Mouse (Mus musculus) CD4-positive, CD25-positive, alpha-beta regulatory T cell, adult 2 months (primary cell): ENCODE data around the gene Defb22.

ENCODE experiments used
- DNase-seq: peaks from one replicate; pipeline ENCODE4 v3.0.0-alpha.2; 2012; ENCODE audit warnings: low read depth, low spot score

The Defb22 gene

DNA sequence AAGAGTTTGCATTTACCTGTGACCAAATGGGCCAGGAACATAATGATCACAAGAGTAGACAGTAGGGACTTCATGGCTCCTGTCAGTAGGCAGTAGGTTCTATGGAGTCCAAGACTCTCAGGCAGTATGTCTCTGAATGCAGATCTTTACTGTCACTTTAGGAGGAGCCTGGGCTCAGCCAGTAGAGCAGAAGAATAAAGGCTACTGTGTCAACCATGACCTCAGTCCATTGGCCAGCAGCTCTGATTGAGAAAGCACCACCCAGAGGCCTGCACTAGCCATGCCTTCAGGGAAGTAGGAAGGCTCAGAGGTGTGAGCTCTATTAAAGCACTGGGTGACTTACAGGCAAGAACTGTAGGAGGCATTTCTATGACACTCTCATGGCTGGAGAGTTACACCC lies at the start of gene Defb22:
Defb22 (minus strand) TSS at position 101 of the 400 bp plus-strand sequence.
- DNase-seq, result no peak

DNA sequence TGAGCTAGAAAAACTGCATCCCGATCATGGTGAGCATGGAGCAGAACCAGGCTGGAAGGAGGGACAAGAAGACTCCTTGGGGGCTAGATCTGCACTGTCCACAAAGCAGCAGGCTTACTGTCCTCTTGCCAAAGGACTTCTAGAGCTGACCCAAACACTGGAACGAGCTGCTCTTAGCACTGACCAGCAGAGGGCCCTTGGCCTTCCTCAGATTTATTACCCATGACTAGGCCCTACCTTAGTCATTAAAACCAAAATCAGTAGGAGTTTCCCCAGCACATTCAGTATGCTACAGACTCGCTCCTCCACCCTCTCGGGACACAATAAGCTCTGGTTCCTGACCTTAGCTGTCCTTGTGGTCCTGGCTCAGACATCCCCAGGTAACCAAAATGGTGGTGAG lies 28.0 kb upstream of the Defb22 start, which contains the start of gene Defb28:
Defb28 (plus strand) TSS at position 275 of the 400 bp plus-strand sequence.
- DNase-seq, result no peak

DNA sequence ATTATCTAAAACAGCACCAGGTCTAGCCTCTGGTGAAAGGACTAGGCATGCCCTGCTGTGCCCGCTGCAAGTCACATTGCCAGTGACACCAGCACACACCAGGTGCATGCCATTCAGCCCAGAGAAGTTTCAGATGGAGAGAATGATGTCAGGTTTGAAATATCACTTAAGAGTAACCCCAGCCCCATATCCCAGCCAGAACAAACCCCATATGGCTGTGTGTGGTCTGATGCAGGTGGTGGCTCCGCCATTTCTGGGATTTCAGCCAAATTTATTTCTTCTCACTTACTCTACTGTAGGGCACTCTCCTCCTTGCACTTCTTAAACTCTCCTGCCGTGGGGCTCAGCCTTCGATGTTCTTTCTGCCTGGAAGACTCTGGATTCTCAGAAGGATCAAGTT lies 26.1 kb upstream of the Defb22 start:
- no peak for DNase-seq

DNA sequence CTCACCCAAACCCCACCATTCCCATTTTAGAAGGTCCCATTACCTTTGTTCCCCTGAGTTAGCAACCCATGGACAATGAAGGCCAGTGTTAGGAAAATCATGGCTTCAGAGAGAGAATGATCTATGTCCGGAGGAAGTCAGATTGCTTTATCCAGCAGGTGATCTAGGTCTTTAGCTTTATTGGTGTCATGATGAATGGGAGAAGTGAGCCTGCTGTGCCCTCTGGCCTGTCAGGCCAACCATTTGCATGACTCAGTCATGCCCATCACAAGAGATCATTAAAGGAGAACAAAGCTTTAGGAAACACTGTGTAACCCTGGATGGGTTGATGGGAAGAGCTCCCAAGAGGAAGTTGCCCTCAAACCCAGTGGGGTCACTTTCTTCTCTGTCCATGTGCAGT lies 21.7 kb upstream of the Defb22 start, which contains the start of gene Defb26:
Defb26 (minus strand) TSS at position 101 of the 400 bp plus-strand sequence.
- DNase-seq, result no peak

DNA sequence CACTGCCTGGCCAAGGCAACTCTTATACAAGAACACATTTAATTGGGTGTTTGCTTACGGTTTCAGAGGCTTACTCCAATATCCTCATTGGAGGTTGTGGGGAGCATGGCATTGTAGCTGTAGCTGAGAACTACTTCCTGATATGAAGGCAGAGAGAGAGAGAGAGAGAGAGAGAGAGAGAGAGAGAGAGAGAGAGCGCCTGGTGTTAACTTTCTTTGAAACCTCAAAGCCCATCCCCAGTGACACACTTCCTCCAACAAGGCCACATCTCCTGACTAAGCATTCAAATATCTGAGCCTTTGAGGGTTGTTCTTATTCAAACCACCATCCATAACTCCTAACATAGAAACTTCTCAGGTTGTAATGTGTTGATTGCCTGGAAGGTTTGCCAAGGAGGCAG lies 14.0 kb upstream of the Defb22 start:
- no peak for DNase-seq

DNA sequence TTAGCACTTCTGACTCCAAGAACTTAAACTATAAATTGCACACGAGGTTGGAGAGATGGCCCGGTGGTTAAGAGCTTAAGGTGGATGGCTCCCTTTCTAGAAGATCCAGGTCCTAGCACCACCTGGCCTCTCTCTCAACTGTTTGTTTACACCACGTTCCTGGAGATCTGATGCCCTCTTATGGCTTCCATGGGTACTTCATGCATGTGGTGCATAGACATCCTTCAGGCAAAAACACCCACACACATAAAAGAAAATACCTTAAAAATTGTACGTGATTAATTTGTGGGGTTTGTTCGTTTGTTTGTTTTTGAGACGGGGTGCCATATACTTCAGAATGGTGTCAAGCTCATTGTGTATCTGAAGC lies 10.9 kb upstream of the Defb22 start:
- DNase-seq, result peak; percentile 1

DNA sequence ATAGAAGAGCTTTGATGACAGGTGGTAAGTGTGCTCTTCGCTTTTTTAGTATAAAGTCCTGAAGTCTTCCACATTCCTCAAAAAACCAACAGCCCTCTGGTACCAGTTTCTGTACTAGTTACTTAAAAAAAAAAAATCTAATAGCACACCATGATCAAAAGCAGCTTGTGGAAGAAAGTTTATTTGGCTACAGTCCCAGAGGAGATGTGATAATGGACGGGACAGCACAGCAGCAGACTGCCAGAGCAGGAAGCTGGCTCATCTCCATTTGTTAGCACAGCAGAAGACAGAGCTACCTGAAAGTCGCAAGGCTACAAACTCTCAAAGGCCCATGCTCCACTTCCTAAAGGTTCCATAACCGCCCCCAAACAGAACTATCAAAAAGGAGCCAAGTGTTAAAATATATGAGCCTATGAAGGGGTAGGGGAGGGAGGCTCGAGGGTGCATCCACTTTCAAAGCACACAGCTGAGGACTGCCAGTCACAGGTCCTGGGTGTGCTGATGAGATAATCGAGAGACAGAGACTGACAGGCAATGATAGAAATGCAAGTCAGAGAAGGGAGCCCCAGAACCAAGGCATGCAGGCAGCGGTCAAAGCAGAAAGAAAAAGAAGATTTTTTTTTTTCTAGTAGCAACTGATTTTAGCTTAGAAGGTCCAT lies 10.4 kb upstream of the Defb22 start:
- DNase-seq, result no peak

DNA sequence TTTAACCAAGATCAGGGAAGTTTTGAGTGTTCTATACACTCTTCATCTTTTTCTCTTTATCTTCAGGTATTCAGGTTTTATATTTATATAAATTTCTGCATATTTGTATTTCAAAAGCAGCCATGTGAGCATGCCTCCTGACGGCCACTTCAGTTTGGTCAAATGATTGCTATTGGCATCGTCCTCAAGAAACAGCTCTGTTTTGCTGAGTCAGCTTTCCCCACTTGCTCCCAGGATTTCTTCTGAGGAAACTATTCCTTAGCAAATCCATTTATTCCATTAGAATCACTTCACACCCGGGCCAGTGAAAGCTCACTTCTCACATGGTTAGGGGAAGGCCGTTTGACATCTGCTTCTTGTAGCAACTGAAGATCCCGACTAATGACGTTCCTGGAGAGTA lies 8.1 kb upstream of the Defb22 start:
- DNase-seq, result no peak

DNA sequence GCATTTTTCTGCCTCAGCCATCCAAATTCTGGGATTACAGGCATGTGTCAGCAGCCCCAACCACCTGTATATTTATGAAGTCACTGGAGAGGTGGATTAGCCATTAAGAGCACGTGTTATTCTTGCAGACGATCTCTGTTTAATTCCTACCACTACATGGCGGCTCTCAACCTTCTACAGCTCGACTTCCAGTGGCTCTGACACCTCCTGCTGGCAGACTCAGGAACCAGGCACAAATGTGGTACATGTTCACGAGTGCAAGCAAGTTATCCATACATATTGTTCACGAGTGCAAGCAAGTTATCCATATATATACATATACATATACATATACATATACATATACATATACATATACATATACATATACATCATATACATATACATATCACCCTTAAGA lies 3.2 kb upstream of the Defb22 start:
- DNase-seq, result no peak

DNA sequence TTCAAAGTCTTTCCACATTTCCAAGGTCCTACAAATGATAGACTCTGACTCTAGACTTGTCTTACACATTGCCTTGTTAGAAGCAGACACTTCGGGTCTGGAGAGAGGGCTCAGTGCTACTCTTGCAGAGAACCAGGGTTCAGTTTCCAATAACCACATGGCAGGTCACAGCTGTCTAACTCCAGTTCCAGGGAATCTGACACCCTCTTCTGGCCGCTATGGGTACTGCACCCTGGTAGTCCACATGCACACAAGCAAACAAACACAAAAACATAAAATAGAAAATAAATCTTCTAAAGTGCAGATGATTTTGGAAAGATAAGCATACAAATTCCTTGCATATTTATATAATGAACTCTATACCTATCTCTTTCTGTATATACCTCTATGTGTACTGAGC lies 2.9 kb downstream of the Defb22 start:
- peak; percentile 8 for DNase-seq

DNA sequence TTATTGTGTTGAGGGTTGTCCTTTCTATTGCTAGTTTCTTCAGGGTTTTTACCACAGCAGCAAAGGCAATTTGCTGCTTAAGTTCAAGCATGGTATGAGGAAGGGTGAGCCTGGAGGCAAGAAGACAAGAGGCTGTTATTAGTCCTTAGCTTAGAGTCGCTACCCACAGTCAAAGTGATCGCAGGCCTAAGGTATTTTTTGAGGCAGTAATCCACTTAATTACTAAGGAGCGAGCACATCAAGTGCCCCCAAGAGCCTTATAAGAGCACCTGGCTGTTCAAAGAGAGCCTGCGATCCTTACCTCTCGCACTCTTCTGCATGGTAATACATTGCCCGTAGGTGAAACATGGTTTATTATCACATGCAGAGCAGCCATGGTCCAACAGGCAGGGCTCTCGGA lies 8.2 kb downstream of the Defb22 start:
- no peak for DNase-seq

DNA sequence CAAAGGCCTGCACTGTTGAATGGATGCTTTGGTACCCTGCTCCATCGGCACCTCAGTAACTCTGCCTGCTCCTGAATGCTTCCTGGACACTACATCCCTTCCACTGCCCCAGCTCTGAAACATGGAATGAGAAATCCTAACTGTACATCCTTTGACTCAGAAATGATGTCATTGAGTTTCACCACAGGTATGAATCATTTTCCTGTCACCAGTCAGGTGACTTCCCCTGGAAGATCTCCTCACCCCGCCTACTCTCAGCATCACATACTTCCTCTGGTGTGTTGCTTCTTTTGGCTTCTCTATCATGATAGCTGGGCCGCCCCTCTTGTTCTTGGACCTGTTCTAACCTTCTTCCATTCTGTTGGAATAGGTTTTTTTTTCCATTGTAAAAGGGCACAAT lies 9.1 kb downstream of the Defb22 start:
- peak; percentile 2 for DNase-seq

DNA sequence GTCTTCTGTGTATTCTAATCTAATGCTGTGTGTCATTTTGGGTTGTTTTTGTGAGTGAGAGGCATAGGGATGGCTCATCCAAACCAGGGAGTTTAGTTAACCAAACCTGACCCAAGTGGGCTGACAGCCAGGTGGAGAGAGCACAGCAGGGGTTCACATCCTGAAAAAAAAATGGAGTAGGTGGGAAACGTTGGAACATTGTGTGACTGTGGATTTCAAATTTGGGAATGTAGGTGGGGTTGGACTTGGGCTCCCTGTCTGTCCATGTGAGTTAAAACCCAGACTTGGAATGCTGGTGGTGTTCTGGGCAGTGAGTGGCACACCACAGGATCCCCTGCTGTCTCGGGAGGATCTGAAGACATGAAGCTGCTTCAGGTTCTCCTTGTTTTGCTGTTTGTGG lies 13.2 kb downstream of the Defb22 start, which contains the start of gene Defb20:
Defb20 (plus strand) TSS at position 301 of the 400 bp plus-strand sequence.
- no peak for DNase-seq

DNA sequence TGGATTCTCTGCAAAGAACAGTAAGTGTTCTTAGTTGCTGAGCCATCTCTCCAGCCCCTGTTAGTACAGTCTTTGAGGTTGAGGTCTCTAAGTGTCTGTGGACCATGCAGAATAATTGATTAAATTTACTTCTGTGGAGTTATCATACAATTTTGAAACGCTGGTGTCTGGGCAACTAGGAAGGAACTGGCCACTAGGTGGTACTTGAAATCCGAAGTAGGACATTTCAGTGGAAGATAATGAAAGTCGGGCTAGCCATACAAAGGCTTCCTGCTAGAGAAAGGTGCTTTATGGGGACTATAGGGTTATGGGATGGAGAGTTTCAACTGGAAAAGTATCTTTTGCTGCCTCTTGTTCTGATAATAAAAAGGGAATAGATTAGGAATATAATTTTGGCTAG lies 17.5 kb downstream of the Defb22 start:
- no peak for DNase-seq

DNA sequence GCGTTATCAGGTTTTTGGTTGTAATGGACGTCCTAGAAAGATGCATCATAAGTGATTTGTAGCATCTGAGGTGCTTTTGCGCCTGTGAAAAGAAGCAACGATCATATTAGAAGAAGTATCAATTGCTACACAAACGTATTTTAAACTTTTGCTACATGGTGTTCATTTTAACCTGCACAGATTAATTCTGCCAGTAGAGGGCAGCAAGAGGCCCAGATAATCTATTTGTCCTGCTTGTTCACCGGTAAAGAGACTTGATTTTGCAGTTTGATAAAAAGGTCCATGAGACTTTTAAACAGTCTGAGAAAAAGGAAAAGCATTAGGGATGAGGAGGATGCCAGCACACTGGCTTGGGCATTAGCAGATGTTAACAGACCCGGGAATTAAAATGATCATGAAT lies 19.0 kb downstream of the Defb22 start:
- DNase-seq, result peak; percentile 56

DNA sequence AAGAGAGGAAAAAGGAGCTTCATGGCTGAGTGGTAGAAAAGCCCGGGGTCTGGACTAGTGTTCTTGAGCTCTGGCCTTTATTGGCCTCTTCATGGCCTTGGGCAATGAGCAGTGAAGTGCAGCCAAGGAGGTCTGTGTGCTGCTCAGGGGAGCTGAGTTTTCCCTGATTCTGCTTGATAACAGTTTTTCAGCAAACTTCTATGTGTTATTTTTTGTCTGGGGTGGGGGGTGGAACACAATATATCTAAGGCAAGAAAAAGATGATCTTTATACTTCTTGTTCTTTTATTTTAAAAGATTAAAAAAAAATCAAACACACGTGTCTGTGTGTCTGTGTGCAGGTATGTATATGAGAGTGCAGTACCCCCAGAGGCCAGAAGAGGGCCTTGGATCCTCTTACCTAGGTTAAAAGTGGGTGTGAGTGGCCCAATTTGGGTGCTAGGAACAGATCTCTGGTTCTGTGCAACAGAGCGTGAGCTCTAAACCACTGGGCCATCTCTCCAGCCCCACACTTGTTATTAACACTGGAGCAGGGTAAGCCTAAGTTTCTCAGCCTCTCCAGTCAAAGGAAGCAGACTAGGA lies 25.3 kb downstream of the Defb22 start, which contains the start of gene Defb23:
Defb23 (minus strand) TSS at position 51 of the 581 bp plus-strand sequence.
- DNase-seq, result no peak

DNA sequence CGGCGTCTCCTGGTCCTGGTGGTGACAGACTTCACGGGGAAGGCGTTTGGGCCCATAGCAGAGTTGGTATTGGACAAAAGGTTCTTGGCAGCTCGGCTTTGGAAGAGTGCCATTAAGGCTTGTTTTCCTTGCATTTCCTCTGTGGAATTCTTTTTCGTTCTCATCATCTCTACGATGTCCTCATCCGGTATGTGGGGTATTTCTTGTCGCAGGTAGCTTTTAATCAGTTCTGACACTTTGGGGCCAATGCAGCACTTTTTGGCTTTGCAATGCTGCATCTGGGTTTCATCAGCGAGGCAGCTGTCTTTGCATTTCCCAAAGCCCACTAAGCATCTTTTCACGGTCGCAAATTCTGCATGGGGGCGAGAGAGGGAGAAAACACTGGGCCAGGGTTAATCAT lies 30.7 kb downstream of the Defb22 start:
- DNase-seq, result no peak

DNA sequence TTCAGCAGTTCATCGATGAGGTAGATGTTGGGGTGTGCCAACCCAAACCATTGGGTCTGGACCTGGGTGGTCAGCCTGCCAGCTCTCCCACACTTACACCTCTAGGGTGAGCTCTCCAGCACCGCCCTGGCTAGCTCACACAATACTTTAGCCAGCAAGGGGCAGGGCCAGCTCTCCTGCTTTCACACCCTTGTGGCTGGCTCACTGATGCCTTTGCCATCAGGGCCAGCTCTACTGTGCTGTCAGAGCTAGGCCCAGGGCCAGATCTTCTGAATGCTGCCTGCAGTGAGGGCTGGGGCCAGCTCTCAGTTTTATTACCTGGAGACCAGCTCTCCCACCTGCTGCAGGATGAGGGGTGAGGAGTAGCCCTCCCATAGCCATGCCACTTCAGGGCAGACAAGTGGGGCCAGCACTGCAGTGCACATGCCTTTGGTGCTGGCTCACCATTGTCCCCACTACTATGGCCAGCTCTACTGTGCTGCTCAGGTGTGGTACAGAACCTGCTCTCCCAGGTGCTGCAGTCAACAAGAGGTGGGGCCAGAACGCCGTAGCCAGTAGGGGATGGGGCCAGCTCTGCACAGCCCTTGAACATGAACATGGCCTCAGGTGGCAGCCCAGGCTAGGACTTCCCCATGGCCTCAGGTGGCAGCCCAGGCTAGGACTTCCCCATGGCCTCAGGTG lies 37.7 kb downstream of the Defb22 start:
- no peak for DNase-seq

DNA sequence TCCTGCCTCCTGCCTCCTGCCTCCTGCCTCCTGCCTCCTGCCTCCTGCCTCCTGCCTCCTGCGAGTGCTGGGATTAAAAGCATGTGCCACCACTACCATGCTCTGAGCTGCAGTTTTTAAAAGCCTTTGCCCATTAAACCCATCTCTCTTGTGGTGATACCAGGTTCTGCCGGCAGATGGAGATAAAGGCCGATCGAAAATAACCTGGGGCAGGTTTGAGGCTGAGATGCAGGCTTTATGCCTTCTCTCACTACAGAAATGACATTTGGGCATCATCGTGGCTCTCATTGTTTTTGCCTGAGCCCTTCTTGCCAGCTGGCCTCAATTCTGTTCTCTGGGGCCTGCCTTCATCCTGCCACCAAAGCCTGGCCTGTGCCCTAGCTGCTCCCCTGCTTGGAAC lies 39.7 kb downstream of the Defb22 start:
- peak; percentile 51 for DNase-seq

DNA sequence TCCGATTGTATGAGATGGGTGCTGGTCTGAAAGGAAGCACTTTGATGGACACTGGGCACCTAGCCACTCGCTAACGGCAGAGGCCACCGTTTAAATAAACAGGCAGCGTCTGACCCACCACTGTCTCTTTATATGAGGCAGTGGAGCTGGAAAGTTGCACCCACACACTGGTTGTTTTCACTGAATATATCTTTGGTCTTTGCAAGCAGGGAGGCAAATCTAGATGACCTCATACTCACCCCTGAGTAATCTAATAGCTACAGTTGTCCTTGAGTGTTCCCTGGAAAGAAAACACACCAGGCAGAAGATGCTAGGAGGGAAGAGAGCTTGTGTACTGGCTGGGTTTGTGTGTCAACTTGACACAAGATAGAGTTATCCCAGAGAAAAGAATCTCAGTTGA lies 42.5 kb downstream of the Defb22 start:
- DNase-seq, result no peak

DNA sequence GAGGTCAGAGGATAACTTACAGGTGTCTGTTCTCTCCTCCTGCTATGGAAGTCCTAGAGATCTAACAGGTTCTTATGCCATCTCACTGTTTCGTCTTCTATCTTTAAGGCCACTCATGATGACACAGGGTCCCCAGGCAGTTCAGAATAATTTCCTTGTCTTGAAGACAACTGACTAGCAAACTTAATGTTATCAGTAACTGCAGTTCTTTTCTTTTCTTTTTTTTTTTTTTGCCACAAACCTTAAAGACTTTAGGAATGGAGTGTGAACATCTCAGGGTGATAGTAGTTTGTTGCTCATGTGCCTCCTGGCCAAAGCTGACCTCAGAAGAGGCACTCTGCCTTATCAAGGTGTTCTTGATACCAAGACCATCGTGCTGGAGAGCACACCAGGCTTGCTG lies 43.3 kb downstream of the Defb22 start:
- no peak for DNase-seq

DNA sequence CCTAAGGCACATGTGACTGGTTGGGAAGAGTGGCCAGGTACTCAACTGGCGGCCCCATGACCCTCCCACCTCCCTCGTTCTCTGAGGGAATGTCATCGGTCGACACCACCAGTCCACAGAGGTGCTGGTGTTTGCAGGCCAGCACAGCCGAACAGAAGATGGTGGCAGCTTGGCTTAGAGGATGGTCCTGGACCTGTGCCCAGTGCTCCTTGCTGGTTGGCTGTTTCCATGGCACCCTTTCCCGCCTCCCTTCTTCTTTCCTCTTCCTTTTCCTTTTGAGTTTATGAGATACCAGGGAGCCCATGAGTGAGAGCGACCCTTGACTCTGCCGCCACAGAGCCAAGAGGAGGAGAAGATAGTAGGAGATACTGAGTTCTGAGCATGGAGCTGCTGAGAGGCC lies 46.7 kb downstream of the Defb22 start:
- no peak for DNase-seq

DNA sequence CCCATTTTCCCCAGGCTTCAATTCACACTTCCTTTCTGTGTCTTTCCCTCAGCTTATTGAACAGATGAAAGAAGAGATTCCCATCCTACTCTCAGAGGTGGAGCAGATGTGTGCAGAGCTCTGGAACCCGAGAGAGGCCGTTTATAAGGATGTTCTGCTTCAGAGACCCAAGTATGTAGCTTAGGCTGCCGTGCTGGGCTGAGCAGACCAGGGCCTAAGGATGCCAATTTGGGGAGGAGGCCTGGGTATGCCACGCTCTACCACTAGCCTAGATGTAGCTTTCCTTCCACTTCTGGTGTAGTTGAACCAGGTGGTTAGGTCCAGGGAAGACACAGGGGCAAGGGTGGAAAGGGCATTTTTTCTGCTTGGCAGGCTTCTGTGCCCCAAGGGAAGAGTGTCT lies 47.6 kb downstream of the Defb22 start:
- DNase-seq, result no peak
